Mouse (Mus musculus): ENCODE measurements around the gene Lmx1b. TPM values are rescaled to one million over a fixed set of nuclear protein-coding genes. Genes with fewer than 3 reads are reported as not detected.
A peak's percentile ranks its signal among the peaks of the same experiment; 100 is the strongest.

The Lmx1b gene
- total RNA-seq, 1 experiment from 2014 or later, result not detected

- ATAC-seq (replicated peaks; ENCODE audit: insufficient number of reproducible peaks, low FRiP score, low TSS enrichment, poor library complexity, severe bottlenecking), result no peak
Observed at GRCm38 (mm10) chr2:33645538-33646282, 5.4 kb upstream of the Lmx1b start.

DNA sequence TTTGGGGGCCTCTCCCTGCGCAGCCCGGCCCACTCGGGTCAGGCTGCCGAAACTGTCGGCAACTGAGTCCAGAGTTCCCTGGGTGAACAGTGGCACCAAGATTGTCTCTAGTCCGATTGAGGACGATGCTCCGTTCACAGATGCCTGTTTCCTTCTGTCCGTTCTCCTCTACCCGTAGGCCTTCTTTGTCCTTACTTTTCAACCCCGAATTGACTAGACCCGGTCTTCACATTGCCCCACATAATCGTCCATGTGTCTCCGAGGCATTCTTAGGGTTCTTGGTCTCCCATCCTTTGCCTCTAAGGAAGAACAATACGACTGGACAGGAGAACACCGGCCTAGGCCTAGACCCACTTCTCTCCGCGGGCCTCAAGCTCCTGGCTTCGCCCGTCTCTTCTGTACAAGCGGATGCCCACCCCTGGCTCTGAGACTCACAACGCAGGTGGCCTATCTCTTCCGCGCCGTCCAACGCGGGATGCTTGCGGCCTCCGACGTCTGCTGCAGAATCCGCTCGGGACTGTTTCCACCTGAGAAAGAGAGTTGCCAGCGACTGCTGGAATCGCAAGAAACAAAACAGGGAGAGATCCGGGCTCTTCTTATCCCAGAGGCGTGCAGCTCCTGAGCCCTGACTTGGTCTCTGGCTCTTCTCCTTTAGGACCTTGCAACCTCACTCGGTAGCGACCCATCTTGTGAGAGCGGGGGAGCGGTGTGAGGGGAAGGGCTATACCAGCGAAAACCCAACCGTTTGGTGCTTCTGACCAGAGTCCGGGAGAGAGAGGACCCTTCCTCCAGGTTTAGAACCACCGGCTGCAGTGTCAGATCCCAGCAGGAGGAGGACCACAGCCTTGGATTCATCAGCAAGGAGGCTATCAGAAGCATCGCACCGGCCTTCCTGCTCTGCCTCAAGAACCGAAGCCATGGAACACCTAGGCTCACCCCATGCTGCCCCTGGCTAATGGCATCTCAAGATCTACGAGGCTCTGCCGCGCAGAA, 3.7 kb upstream of the Lmx1b start:
- ATAC-seq (replicated peaks; ENCODE audit: insufficient number of reproducible peaks, low FRiP score, low TSS enrichment, poor library complexity, severe bottlenecking), result no peak

DNA sequence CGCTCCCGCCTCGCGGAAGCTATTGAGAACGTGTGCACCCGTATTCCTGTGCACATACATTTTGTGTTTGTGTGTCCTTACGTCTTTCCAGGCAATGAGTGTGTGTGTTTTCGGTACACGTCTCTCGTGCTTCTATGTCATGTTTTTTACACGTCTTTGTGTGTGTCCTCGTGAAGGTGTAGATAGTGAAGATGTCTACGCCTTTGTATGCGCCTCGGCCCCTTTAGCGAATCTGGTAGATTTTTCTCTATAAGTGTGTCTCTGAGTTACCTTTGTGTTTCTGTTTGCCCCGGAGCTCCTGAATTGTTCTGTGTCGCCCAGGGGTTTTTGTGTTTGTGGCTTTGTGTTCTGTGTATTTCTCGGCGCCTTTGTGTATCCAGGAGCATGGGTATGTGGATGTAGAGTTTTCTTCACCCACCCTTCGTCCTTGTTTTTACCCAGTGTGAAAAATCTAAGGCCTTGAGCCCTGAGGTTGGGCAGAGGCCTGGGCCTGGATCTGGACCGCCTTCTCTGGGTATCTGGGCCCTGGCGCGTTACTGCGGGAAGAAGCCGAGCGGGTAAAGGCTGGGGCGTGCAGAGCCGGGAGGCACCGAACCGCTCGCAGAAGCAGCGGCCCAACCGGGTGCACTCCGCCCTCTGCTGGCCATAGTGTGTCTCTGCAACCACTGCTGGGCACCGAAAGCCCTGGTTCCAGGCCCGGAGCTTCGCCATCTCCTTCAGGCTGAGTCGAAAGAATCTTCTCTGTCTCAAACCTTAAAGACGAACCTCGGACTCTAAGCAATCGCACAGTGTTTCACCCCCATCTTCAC, 2.5 kb upstream of the Lmx1b start:
- peak; percentile 48; the same call in 1 of the 2 replicates for ATAC-seq (replicated peaks; ENCODE audit: insufficient number of reproducible peaks, low FRiP score, low TSS enrichment, poor library complexity, severe bottlenecking)

DNA sequence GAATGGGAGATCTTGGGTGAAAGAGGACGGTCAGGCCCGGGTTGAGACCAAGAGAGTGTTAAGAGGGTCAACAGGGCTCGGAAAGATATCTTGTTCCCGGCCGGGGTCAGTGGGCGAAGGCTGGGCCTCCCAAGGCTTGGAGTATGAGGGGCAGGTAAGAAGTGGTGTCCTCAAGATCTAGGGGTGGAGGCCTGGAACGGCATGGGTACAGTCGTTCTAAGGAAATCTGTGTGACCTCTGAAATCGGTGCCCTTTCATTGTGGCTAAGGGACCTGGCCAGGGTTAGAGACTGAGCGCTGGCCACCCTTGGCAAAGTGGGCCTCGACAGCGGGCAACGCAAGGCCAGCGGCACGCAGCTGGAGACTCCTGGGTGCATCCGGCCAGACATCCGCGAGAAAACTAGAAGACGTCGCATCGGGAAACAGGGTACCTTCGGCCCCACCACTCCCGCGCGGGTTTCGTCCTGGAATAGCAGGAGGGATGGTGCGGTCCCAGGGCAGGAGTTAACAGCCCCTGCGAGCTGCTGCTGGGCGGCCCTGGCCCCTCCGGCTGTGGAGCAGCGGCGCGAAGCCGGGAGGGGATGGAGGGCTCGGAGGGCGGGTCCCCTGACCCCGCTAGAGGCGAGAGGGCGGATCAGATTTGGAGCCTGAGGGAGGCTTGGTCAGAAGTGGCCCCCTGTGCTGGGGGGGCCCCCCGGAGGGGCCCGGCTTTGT, 1.7 kb upstream of the Lmx1b start:
- ATAC-seq (replicated peaks; ENCODE audit: insufficient number of reproducible peaks, low FRiP score, low TSS enrichment, poor library complexity, severe bottlenecking), result no peak

- ATAC-seq (replicated peaks; ENCODE audit: insufficient number of reproducible peaks, low FRiP score, low TSS enrichment, poor library complexity, severe bottlenecking), result no peak
Observed at GRCm38 (mm10) chr2:33640978-33641858, 907 bp upstream of the Lmx1b start.

DNA sequence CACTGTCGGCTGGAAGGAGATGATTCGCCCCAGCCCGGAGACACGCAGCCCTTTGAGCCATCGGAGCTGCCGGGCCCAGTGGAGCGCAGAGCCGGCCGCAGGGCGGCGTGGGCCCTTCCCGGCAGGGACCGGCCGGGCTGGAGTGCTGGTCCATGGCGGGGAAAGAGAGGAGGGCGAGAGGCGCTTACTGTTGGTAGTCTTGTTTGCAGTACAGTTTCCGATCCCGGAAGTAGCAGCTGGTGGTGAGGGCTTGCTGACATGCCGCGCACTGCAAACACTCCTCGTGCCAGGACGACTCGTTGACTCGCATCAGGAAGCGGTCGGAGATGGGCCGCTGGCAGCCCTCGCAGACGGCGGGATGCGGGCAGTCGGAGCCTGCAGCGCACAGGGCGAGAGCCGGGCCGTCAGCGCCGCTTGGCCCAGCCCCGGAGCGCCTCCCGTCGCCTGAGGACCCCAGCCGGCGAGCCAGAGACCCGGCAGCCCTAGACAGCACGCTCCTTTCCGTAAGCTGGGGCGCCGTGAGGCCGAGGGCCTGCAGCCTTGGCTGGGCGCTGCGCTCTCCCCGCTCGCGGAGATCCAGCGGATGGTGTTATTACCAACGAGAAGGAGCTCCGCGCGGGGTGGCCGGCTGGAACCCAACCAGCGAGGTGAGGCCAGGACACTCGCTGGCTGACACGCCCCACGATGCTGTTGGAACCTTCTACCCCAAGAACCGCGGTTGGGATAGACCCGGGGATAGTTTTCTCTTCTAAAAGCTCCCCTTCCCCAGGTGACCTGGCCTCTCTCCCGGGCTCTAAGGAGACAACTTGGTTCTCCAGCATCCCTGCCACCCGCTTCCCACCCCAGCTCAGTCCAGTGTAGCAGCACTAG, 775 bp downstream of the Lmx1b start:
- ATAC-seq (replicated peaks; ENCODE audit: insufficient number of reproducible peaks, low FRiP score, low TSS enrichment, poor library complexity, severe bottlenecking), result no peak

GRCm38 (mm10) chr2:33638141-33638733, 2.1 kb downstream of the Lmx1b start:
- ATAC-seq (replicated peaks; ENCODE audit: insufficient number of reproducible peaks, low FRiP score, low TSS enrichment, poor library complexity, severe bottlenecking), result no peak

DNA sequence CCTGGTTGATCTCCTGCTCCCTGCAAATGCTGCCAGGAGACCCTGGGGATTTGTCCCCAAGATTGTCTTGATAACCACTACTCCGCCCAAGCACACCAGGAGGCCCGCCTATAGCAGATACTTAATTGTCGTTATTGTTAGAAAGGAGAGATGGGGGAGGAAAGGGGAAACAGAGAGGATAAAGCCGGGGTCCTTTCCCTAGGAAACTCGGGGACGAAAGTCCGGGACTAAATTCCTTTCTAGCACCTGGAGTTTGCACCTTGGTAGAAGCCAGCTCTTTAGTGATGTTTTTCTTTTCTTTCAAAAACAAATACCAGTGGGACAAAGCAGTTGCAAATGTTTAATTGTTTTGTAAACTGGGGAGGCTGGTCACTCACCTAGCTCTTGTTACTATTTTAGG, 3.0 kb downstream of the Lmx1b start:
- ATAC-seq (replicated peaks; ENCODE audit: insufficient number of reproducible peaks, low FRiP score, low TSS enrichment, poor library complexity, severe bottlenecking), result no peak

- ATAC-seq (replicated peaks; ENCODE audit: insufficient number of reproducible peaks, low FRiP score, low TSS enrichment, poor library complexity, severe bottlenecking), result no peak
Observed at GRCm38 (mm10) chr2:33636628-33637188, 3.6 kb downstream of the Lmx1b start.

GRCm38 (mm10) chr2:33636117-33636521, 4.2 kb downstream of the Lmx1b start:
- ATAC-seq (replicated peaks; ENCODE audit: insufficient number of reproducible peaks, low FRiP score, low TSS enrichment, poor library complexity, severe bottlenecking), result no peak

- ATAC-seq (replicated peaks; ENCODE audit: insufficient number of reproducible peaks, low FRiP score, low TSS enrichment, poor library complexity, severe bottlenecking), result no peak
Observed at GRCm38 (mm10) chr2:33635323-33636116, 4.8 kb downstream of the Lmx1b start.

DNA sequence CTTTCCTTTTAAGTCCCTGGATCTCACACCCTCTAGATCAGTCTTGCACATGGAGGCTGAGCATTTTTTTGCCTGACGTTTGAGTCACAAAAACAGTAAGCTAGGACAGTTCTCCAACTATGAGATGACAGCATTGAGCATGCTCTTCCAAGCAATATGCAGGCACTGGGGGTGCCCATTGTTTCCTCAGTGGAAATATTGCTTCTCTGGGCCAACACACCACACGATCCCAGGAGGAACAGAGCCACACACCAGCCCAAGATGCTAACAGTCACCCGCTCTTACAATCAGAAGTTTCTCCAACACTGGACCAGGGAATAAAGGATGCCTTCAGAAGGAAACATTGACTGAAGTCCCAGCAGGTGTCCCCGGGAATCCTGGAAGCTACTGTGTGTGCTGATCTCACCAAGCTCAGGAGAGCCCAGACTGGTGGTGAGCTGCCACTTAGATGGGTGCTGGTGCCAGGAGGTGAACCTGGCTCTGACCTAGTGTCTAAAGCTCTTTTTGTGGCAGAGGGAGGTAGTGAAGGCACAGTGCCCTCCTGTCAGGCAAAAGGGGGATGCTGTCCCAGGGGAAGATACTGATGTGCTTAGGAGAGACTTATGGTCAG, 5.7 kb downstream of the Lmx1b start:
- ATAC-seq (replicated peaks; ENCODE audit: insufficient number of reproducible peaks, low FRiP score, low TSS enrichment, poor library complexity, severe bottlenecking), result no peak

DNA sequence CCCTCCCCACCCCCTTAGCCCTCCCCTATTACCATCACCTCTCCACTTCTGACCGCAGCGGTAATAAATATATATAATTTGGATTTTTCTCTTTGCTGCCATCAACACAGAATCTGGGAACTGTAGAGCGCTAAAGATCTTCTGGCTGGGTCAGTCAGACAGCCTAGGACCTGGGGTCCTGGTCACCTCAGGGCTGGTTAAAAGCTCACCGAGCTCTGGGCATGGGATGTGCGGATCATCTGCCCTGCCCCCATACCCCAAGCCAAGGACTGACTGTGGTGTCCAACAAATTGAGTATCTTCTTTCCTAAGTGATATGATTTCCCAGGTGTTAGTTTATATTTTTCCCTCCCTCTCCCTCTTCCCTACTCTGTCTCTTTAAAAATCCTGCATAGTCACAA, 6.4 kb downstream of the Lmx1b start:
- no peak for ATAC-seq (replicated peaks; ENCODE audit: insufficient number of reproducible peaks, low FRiP score, low TSS enrichment, poor library complexity, severe bottlenecking)

GRCm38 (mm10) chr2:33633237-33633636, 7.1 kb downstream of the Lmx1b start:
- no peak for ATAC-seq (replicated peaks; ENCODE audit: insufficient number of reproducible peaks, low FRiP score, low TSS enrichment, poor library complexity, severe bottlenecking)

GRCm38 (mm10) chr2:33632551-33633059, 7.7 kb downstream of the Lmx1b start:
- no peak for ATAC-seq (replicated peaks; ENCODE audit: insufficient number of reproducible peaks, low FRiP score, low TSS enrichment, poor library complexity, severe bottlenecking)

Measured in monocyte, adult 5-6 weeks (primary cell).